Mouse (Mus musculus): ENCODE measurements around the gene Rnf222.

DNA sequence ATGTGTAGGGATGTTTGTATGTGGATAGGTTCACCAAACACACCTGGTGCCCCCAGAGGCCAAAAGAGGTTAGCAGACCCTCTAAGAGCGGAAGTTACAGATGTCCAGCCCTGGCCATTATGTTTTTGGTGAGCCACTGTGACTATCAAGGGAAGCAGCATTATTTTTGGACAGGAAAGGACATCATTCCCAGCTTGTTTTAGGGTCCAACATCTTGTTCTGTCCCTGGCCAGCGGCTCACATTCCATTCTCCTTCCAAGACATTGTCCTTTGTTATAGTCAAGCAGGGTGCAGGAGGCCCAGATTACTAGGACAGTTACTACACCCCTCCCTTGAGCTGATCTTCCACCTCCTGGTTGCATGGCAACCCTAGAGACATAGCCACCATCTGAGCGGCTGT lies 18.9 kb downstream of the Rnf222 start:
- TF ChIP-seq CTCF (IDR thresholded peaks at IDR 0.05; ENCODE audit: low read depth) = no peak
- no peak for TF ChIP-seq EP300 (IDR thresholded peaks at IDR 0.05; ENCODE audit: low read depth)

Measured in heart, postnatal 0 days (tissue).